Mouse (Mus musculus): ENCODE results near the gene Gm3500.
"Not testable (repeated sequence)": the region's sequence is repeated elsewhere in the genome, so short reads cannot be mapped to it uniquely, and the experiment has no call there.

The Gm3500 gene

GRCm38 (mm10) chr14:5388949-5389348 lies at the start of gene Gm3500:
TSS of gene Gm3500 (minus strand) at chr14:5389049.
- not testable (repeated sequence) for DNase-seq (ENCODE audit: low read depth, low spot score)

DNA sequence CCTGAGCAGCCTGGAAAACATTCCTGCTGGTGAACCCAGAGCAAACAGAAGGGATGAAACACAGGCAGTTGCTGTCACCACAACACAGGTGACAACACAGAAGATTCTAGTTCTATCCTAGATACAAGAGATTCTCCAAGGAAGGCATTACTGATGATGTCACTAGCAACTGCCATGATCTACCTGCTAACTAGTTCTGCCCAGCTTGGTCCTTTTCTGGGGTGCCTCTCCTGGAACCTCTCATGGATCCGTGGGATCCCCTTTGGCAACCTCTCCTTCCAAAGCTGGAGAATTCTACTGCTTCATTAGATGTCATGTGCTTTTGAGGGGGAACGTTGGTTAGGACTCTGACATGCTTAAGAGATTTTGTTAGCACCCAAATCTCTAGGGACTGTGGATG lies 54.0 kb downstream of the Gm3500 start, which contains the start of gene Gm3542:
Gm3542 (minus strand) TSS at position 101 of the 400 bp plus-strand sequence.
- DNase-seq (ENCODE audit: low read depth, low spot score) = not testable (repeated sequence)

Measured in ZHBTc4 (cell line).